Mouse (Mus musculus): ENCODE measurements around the gene Slk. TPM values are rescaled to one million over a fixed set of nuclear protein-coding genes. Genes with fewer than 3 reads are reported as not detected.
A peak's percentile ranks its signal among the peaks of the same experiment; 100 is the strongest.

Gene Slk
- polyA plus RNA-seq (2011; ENCODE audit: insufficient read depth, insufficient read length, low read depth, missing spikeins): 76.1 and 91.4 TPM in 2 replicates

DNA sequence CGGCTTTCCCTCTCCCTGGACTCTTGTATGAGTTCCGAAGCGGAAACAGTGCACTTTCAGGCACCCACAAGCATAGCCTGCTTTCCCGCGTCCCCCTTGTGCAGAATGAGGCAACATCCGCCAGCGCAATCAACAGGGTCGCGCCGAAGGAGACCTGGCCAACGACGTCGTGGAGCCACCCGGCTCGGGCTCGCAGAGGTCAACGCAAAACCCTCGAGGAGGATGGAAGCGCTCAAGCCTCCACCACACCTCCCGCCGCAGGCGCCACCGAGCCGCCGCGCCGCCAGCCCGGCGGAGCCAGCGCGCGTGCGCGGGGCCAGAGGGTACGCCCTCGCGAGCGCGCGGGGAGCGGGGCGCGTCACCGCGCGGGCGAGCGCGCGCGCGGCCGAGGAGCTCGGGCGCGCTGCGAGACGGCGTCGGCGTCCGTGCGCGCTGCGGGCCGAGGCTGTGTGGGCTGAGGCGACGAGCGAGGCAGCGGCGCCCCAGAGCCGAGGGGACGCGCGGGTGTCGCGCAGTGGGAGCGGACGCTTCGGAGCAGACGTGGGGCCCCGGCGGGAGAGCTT, at the start of gene Slk:
Slk (plus strand) TSS at position 454 of the 563 bp plus-strand sequence.
- H3K36me3 ChIP-seq (ENCODE audit: control insufficient read depth, insufficient read depth, low read length, poor library complexity, severe bottlenecking): no peaks in the 10 kb centered on the region
- H3K9me3 ChIP-seq (replicated peaks; ENCODE audit: control insufficient read depth, insufficient read depth, low read length, poor library complexity, severe bottlenecking): no peaks in the 10 kb centered on the region
- H3K27ac ChIP-seq (ENCODE audit: insufficient read depth, low read length): peak within 1 kb of the TSS; percentile 62
- peak within 1 kb of the TSS; percentile 94 for H3K9ac ChIP-seq (ENCODE audit: low read depth, poor library complexity, severe bottlenecking)
- H3K4me3 ChIP-seq (ENCODE audit: low read depth, low read length): peak within 1 kb of the TSS; percentile 88
- peaks cover 2% of the 10 kb centered on the region for H3K4me1 ChIP-seq (ENCODE audit: control insufficient read depth, insufficient read depth, low read length)
- no peak for TF ChIP-seq CTCF (IDR thresholded peaks at IDR 0.05; ENCODE audit: low read depth, low read length)
- TF ChIP-seq POLR2A (IDR thresholded peaks at IDR 0.05; ENCODE audit: insufficient read depth, low read length): peak; percentile 45
- 0 out of 2 replicates have a peak, but pooled peaks have one; percentile 7 for TF ChIP-seq EP300 (IDR thresholded peaks at IDR 0.05; ENCODE audit: insufficient read depth, low read depth, low read length)
- H3K27me3 ChIP-seq (ENCODE audit: control insufficient read depth, insufficient read depth, low read length, poor library complexity, severe bottlenecking): no peaks in the 10 kb centered on the region

DNA sequence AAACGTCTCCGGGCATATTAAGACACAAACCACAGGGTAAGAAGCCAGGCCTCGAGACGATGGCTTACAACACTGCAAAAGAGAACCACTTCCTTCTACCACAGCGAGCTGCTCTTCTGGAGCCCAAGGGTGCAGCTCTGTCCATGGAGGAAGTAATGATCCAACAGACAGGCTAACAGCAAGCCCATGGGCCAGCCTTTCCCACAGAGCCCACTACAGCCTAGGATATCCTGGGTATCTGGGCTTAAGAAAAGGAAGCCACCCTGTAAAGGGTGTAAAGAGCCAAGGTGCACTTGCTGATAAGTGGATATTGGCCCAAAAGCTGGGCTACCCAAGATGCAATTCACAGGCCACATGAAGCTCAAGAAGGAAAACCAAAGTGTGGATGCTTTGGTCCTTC, 48.2 kb upstream of the Slk start:
- H3K27ac ChIP-seq (ENCODE audit: insufficient read depth, low read length): no peak overlapping the region
- peaks cover 3% of the 10 kb centered on the region; the same call in 1 of the 2 replicates for H3K36me3 ChIP-seq (ENCODE audit: control insufficient read depth, insufficient read depth, low read length, poor library complexity, severe bottlenecking)
- H3K4me1 ChIP-seq (ENCODE audit: control insufficient read depth, insufficient read depth, low read length): no peaks in the 10 kb centered on the region
- H3K4me3 ChIP-seq (ENCODE audit: low read depth, low read length): no peak overlapping the region
- no peak overlapping the region for H3K9ac ChIP-seq (ENCODE audit: low read depth, poor library complexity, severe bottlenecking)
- no peak for TF ChIP-seq CTCF (IDR thresholded peaks at IDR 0.05; ENCODE audit: low read depth, low read length)
- TF ChIP-seq EP300 (IDR thresholded peaks at IDR 0.05; ENCODE audit: insufficient read depth, low read depth, low read length): no peak
- no peak for TF ChIP-seq POLR2A (IDR thresholded peaks at IDR 0.05; ENCODE audit: insufficient read depth, low read length)
- no peaks in the 10 kb centered on the region for H3K27me3 ChIP-seq (ENCODE audit: control insufficient read depth, insufficient read depth, low read length, poor library complexity, severe bottlenecking)
- no peaks in the 10 kb centered on the region for H3K9me3 ChIP-seq (replicated peaks; ENCODE audit: control insufficient read depth, insufficient read depth, low read length, poor library complexity, severe bottlenecking)

DNA sequence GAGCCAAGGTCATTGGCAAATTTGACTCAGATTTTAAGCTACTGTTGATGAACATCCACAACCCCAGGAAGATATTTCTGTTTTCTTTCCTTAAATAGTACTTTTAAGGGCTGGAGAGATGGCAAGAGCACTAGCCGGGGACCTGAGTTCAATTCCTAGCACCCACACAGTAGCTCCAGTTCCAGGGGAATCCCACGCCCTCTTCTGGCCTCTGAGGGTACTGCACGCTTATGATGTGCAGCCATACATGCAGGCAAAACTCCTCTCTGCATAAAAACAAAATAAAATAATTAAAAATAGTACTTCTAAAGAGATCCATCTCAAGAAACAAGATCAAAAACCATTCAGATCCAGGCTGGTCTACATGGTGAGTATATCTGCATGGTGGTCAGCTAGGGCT, 47.0 kb upstream of the Slk start:
- TF ChIP-seq EP300 (IDR thresholded peaks at IDR 0.05; ENCODE audit: insufficient read depth, low read depth, low read length) (no peak), CTCF (IDR thresholded peaks at IDR 0.05; ENCODE audit: low read depth, low read length) (peak; percentile 57), POLR2A (IDR thresholded peaks at IDR 0.05; ENCODE audit: insufficient read depth, low read length) (no peak)
- Histone ChIP-seq H3K27ac (ENCODE audit: insufficient read depth, low read length) (no peak overlapping the region), H3K36me3 (ENCODE audit: control insufficient read depth, insufficient read depth, low read length, poor library complexity, severe bottlenecking) (peaks cover 3% of the 10 kb centered on the region; the same call in 1 of the 2 replicates), H3K9ac (ENCODE audit: low read depth, poor library complexity, severe bottlenecking) (no peak overlapping the region), H3K9me3 (replicated peaks; ENCODE audit: control insufficient read depth, insufficient read depth, low read length, poor library complexity, severe bottlenecking) (no peaks in the 10 kb centered on the region), H3K27me3 (ENCODE audit: control insufficient read depth, insufficient read depth, low read length, poor library complexity, severe bottlenecking) (no peaks in the 10 kb centered on the region), H3K4me3 (ENCODE audit: low read depth, low read length) (no peak overlapping the region), H3K4me1 (ENCODE audit: control insufficient read depth, insufficient read depth, low read length) (no peaks in the 10 kb centered on the region)

DNA sequence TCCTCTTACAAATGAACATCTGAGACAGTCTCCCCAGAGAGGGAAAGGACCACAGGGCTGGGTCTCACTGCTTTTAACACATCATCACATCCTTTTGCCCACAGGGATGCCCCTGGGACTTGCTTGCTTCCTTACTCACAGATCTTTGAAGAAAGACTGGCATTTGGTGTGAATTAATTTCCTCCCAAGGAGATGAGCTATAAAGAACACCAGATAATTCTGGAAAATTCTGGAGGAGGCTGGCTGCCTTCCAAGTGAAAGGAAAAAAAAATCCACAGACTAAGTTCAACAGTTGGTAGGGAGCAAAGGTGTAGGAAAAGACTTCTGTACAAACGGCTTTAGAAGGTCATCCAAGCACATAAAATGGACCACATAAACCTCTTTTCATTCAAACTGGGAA, 45.3 kb upstream of the Slk start:
- no peaks in the 10 kb centered on the region for H3K27me3 ChIP-seq (ENCODE audit: control insufficient read depth, insufficient read depth, low read length, poor library complexity, severe bottlenecking)
- TF ChIP-seq EP300 (IDR thresholded peaks at IDR 0.05; ENCODE audit: insufficient read depth, low read depth, low read length) (no peak), POLR2A (IDR thresholded peaks at IDR 0.05; ENCODE audit: insufficient read depth, low read length) (no peak), CTCF (IDR thresholded peaks at IDR 0.05; ENCODE audit: low read depth, low read length) (no peak)

DNA sequence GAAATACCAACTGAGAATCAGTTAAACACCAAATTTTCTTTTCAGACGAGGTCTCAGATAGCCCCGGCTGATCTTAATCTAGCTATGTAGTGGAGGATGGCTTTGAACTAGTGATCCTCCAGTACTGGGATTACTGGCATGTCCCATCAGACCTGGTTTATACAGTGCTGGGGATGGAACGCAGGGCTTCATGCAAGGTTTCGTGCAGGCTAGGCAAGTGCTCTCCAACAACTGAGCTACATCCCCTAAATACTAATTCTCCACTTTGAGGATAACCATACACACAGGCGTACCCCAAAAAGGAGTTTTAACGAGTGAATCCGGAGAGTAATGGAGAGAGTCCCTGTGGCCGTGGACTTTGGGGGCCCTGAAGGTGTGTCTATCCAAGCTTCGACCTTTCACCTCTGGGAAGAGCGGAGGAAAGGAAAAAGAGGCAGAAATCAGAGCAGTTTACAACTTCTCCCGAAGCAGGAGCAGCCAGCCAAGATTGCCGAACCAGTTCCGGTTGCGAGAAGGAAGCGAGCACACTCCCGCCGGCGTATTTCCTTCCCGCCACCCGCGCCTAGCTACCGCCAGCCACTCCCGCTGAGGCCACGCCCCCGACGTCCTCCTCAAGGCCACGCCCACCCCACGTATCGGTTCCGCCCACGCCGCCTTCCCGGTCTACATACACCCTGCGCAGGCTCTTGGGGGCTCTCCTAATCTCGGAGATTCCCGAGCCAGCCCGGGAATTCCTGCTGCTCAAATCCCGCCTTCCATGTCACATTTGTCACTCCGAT, 42.8 kb upstream of the Slk start:
- TF ChIP-seq CTCF (IDR thresholded peaks at IDR 0.05; ENCODE audit: low read depth, low read length): no peak
- TF ChIP-seq POLR2A (IDR thresholded peaks at IDR 0.05; ENCODE audit: insufficient read depth, low read length): peak; percentile 82
- Histone ChIP-seq H3K9ac (ENCODE audit: low read depth, poor library complexity, severe bottlenecking) (peak overlapping the region; percentile 93), H3K9me3 (replicated peaks; ENCODE audit: control insufficient read depth, insufficient read depth, low read length, poor library complexity, severe bottlenecking) (no peaks in the 10 kb centered on the region), H3K27ac (ENCODE audit: insufficient read depth, low read length) (peak overlapping the region; percentile 63; the same call in 1 of the 2 replicates), H3K4me3 (ENCODE audit: low read depth, low read length) (peak overlapping the region; percentile 99), H3K4me1 (ENCODE audit: control insufficient read depth, insufficient read depth, low read length) (peaks cover 5% of the 10 kb centered on the region), H3K36me3 (ENCODE audit: control insufficient read depth, insufficient read depth, low read length, poor library complexity, severe bottlenecking) (peaks cover 3% of the 10 kb centered on the region; the same call in 1 of the 2 replicates), H3K27me3 (ENCODE audit: control insufficient read depth, insufficient read depth, low read length, poor library complexity, severe bottlenecking) (no peaks in the 10 kb centered on the region)

More for the DNA sequence above, 45.3 kb upstream of the Slk start:
- H3K9me3 ChIP-seq (replicated peaks; ENCODE audit: control insufficient read depth, insufficient read depth, low read length, poor library complexity, severe bottlenecking): no peaks in the 10 kb centered on the region
- H3K4me3 ChIP-seq (ENCODE audit: low read depth, low read length): no peak overlapping the region
- H3K9ac ChIP-seq (ENCODE audit: low read depth, poor library complexity, severe bottlenecking): no peak overlapping the region
- no peak overlapping the region for H3K27ac ChIP-seq (ENCODE audit: insufficient read depth, low read length)
- H3K4me1 ChIP-seq (ENCODE audit: control insufficient read depth, insufficient read depth, low read length): peaks cover 5% of the 10 kb centered on the region
- H3K36me3 ChIP-seq (ENCODE audit: control insufficient read depth, insufficient read depth, low read length, poor library complexity, severe bottlenecking): peaks cover 3% of the 10 kb centered on the region; the same call in 1 of the 2 replicates

Measured in ES-Bruce4 (cell line).